Mouse (Mus musculus): ENCODE measurements at regions not wholly inside any gene's neighbourhood (a gene's known extent, or its start where the extent isn't known, plus 50 kb on each side); places are given as distances from the start of the nearest gene placed in this dataset.

GRCm38 (mm10) chr3:139988938-139989337, 783.4 kb downstream of the Stpg2 start:
- H3K4me3 ChIP-seq (ENCODE audit: low read depth, low read length), result no peak overlapping the region
- no peaks in the 10 kb centered on the region for H3K9me3 ChIP-seq (replicated peaks)
- no peaks in the 10 kb centered on the region for H3K4me1 ChIP-seq (ENCODE audit: insufficient read depth, low read depth, low read length)
- ATAC-seq (ENCODE audit: extremely low read depth, insufficient number of reproducible peaks, low FRiP score, poor library complexity, severe bottlenecking) (no peak), DNase-seq (ENCODE audit: low spot score) (no peak)
- H3K36me3 ChIP-seq (replicated peaks), result no peaks in the 10 kb centered on the region
- no peaks in the 10 kb centered on the region for H3K27me3 ChIP-seq (ENCODE audit: insufficient read depth, low read length)
- TF ChIP-seq CTCF (IDR thresholded peaks at IDR 0.05; ENCODE audit: low read depth, low read length) (no peak), TAL1 (conservative IDR thresholded peaks at IDR 0.05; ENCODE audit: low read depth, low read length) (no peak), GATA1 (IDR thresholded peaks at IDR 0.05; ENCODE audit: borderline replicate concordance, low read length) (no peak), POLR2AphosphoS5 (IDR thresholded peaks at IDR 0.05; ENCODE audit: insufficient replicate concordance, low read depth, low read length) (no peak), GATA2 (IDR thresholded peaks at IDR 0.05; ENCODE audit: borderline replicate concordance, low read depth, low read length) (no peak)

- H3K4me3 ChIP-seq (ENCODE audit: low read depth, low read length), result no peak overlapping the region
- ATAC-seq (ENCODE audit: extremely low read depth, insufficient number of reproducible peaks, low FRiP score, poor library complexity, severe bottlenecking) (no peak), DNase-seq (ENCODE audit: low spot score) (no peak)
- no peaks in the 10 kb centered on the region for H3K9me3 ChIP-seq (replicated peaks)
- H3K36me3 ChIP-seq (replicated peaks), result no peaks in the 10 kb centered on the region
- no peaks in the 10 kb centered on the region for H3K27me3 ChIP-seq (ENCODE audit: insufficient read depth, low read length)
- TF ChIP-seq CTCF (IDR thresholded peaks at IDR 0.05; ENCODE audit: low read depth, low read length) (no peak), POLR2AphosphoS5 (IDR thresholded peaks at IDR 0.05; ENCODE audit: insufficient replicate concordance, low read depth, low read length) (no peak), TAL1 (conservative IDR thresholded peaks at IDR 0.05; ENCODE audit: low read depth, low read length) (no peak)
- no peaks in the 10 kb centered on the region for H3K4me1 ChIP-seq (ENCODE audit: insufficient read depth, low read depth, low read length)
Measured at GRCm38 (mm10) chr3:139989380-139989779, 783.9 kb downstream of the Stpg2 start.

- no peak for ATAC-seq (ENCODE audit: extremely low read depth, insufficient number of reproducible peaks, low FRiP score, poor library complexity, severe bottlenecking)
- DNase-seq (ENCODE audit: low spot score), result no peak
Measured at GRCm38 (mm10) chr3:140012522-140012921, 807.0 kb downstream of the Stpg2 start.

GRCm38 (mm10) chr3:140034101-140034500, 828.6 kb downstream of the Stpg2 start:
- DNase-seq (ENCODE audit: low spot score) (no peak), ATAC-seq (ENCODE audit: extremely low read depth, insufficient number of reproducible peaks, low FRiP score, poor library complexity, severe bottlenecking) (no peak)
- Histone ChIP-seq H3K4me1 (ENCODE audit: insufficient read depth, low read depth, low read length) (no peaks in the 10 kb centered on the region), H3K4me3 (ENCODE audit: low read depth, low read length) (no peak overlapping the region), H3K27me3 (ENCODE audit: insufficient read depth, low read length) (no peaks in the 10 kb centered on the region), H3K9me3 (replicated peaks) (no peaks in the 10 kb centered on the region), H3K36me3 (replicated peaks) (no peaks in the 10 kb centered on the region)
- TF ChIP-seq TAL1 (conservative IDR thresholded peaks at IDR 0.05; ENCODE audit: low read depth, low read length) (no peak), CTCF (IDR thresholded peaks at IDR 0.05; ENCODE audit: low read depth, low read length) (no peak), POLR2AphosphoS5 (IDR thresholded peaks at IDR 0.05; ENCODE audit: insufficient replicate concordance, low read depth, low read length) (no peak), GATA2 (IDR thresholded peaks at IDR 0.05; ENCODE audit: borderline replicate concordance, low read depth, low read length) (no peak), GATA1 (IDR thresholded peaks at IDR 0.05; ENCODE audit: borderline replicate concordance, low read length) (no peak)

More at GRCm38 (mm10) chr3:140012522-140012921, 807.0 kb downstream of the Stpg2 start:
- Histone ChIP-seq H3K27me3 (ENCODE audit: insufficient read depth, low read length) (no peaks in the 10 kb centered on the region), H3K9me3 (replicated peaks) (no peaks in the 10 kb centered on the region), H3K4me1 (ENCODE audit: insufficient read depth, low read depth, low read length) (no peaks in the 10 kb centered on the region), H3K36me3 (replicated peaks) (no peaks in the 10 kb centered on the region), H3K4me3 (ENCODE audit: low read depth, low read length) (no peak overlapping the region)
- no peak for TF ChIP-seq POLR2AphosphoS5 (IDR thresholded peaks at IDR 0.05; ENCODE audit: insufficient replicate concordance, low read depth, low read length)
- no peak for TF ChIP-seq CTCF (IDR thresholded peaks at IDR 0.05; ENCODE audit: low read depth, low read length)
- no peak for TF ChIP-seq GATA2 (IDR thresholded peaks at IDR 0.05; ENCODE audit: borderline replicate concordance, low read depth, low read length)
- no peak for TF ChIP-seq TAL1 (conservative IDR thresholded peaks at IDR 0.05; ENCODE audit: low read depth, low read length)
- TF ChIP-seq GATA1 (IDR thresholded peaks at IDR 0.05; ENCODE audit: borderline replicate concordance, low read length), result no peak

GRCm38 (mm10) chr3:140035142-140035541, 829.6 kb downstream of the Stpg2 start:
- ATAC-seq (ENCODE audit: extremely low read depth, insufficient number of reproducible peaks, low FRiP score, poor library complexity, severe bottlenecking) (no peak), DNase-seq (ENCODE audit: low spot score) (no peak)
- Histone ChIP-seq H3K36me3 (replicated peaks) (no peaks in the 10 kb centered on the region), H3K27me3 (ENCODE audit: insufficient read depth, low read length) (no peaks in the 10 kb centered on the region), H3K9me3 (replicated peaks) (no peaks in the 10 kb centered on the region), H3K4me3 (ENCODE audit: low read depth, low read length) (no peak overlapping the region), H3K4me1 (ENCODE audit: insufficient read depth, low read depth, low read length) (no peaks in the 10 kb centered on the region)
- no peak for TF ChIP-seq GATA1 (IDR thresholded peaks at IDR 0.05; ENCODE audit: borderline replicate concordance, low read length)
- no peak for TF ChIP-seq CTCF (IDR thresholded peaks at IDR 0.05; ENCODE audit: low read depth, low read length)
- TF ChIP-seq POLR2AphosphoS5 (IDR thresholded peaks at IDR 0.05; ENCODE audit: insufficient replicate concordance, low read depth, low read length), result no peak
- no peak for TF ChIP-seq GATA2 (IDR thresholded peaks at IDR 0.05; ENCODE audit: borderline replicate concordance, low read depth, low read length)
- no peak for TF ChIP-seq TAL1 (conservative IDR thresholded peaks at IDR 0.05; ENCODE audit: low read depth, low read length)

- ATAC-seq (ENCODE audit: extremely low read depth, insufficient number of reproducible peaks, low FRiP score, poor library complexity, severe bottlenecking) (no peak), DNase-seq (ENCODE audit: low spot score) (no peak)
- TF ChIP-seq TAL1 (conservative IDR thresholded peaks at IDR 0.05; ENCODE audit: low read depth, low read length) (no peak), GATA1 (IDR thresholded peaks at IDR 0.05; ENCODE audit: borderline replicate concordance, low read length) (no peak), POLR2AphosphoS5 (IDR thresholded peaks at IDR 0.05; ENCODE audit: insufficient replicate concordance, low read depth, low read length) (no peak), CTCF (IDR thresholded peaks at IDR 0.05; ENCODE audit: low read depth, low read length) (no peak), GATA2 (IDR thresholded peaks at IDR 0.05; ENCODE audit: borderline replicate concordance, low read depth, low read length) (no peak)
- Histone ChIP-seq H3K4me3 (ENCODE audit: low read depth, low read length) (no peak overlapping the region), H3K9me3 (replicated peaks) (no peaks in the 10 kb centered on the region), H3K4me1 (ENCODE audit: insufficient read depth, low read depth, low read length) (no peaks in the 10 kb centered on the region), H3K27me3 (ENCODE audit: insufficient read depth, low read length) (no peaks in the 10 kb centered on the region), H3K36me3 (replicated peaks) (no peaks in the 10 kb centered on the region)
Measured at GRCm38 (mm10) chr3:140044898-140045297, 839.4 kb downstream of the Stpg2 start.

Data from G1E (cell line).